Mouse (Mus musculus): ENCODE data around the gene Tln2.

DNA sequence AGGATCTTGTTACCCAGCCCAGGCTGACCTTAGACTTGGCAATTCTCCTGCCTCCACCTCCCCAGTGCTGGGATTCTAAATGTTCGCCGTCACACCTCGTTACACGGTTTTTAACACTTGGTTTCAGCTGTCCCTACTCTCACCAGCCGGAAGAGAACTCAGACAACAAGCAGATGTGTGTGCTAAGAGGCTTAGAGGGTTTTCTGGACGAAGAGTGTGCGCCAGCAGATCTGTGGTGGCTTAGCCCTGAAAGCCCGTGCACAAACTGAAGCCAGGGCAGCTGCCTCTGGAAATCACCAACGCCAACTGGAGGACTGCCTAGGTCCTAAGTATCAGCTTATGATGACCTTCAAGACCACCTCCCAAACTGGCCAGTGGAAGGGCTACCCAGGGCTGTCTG is 341.5 kb downstream of the Tln2 start:
- no peak for TF ChIP-seq CTCF (IDR thresholded peaks at IDR 0.05; ENCODE audit: low read depth, low read length)
- TF ChIP-seq POLR2A (IDR thresholded peaks at IDR 0.05; ENCODE audit: insufficient read depth, low read length), result no peak
- no peak for TF ChIP-seq EP300 (IDR thresholded peaks at IDR 0.05; ENCODE audit: insufficient read depth, low read depth, low read length)

All from ES-Bruce4 (cell line).